Mouse (Mus musculus) bone marrow, adult 2 months (tissue): ENCODE results near the gene Tmf1.

Experiments
- CTCF ChIP-seq: fragments of 200-500 bp; IDR thresholded peaks from 2 replicates; pipeline ENCODE4 v1.5.1; 2011; ENCODE audit warnings: low read length, control low read depth; ENCODE audit not compliant: control insufficient read depth, insufficient read depth
- POLR2A ChIP-seq: fragments of 200-500 bp; IDR thresholded peaks from 2 replicates; pipeline ENCODE4 v1.6.1; 2011; ENCODE audit warnings: low read depth, mild to moderate bottlenecking, control low read depth, low read length, borderline replicate concordance; ENCODE audit not compliant: control insufficient read depth

DNA sequence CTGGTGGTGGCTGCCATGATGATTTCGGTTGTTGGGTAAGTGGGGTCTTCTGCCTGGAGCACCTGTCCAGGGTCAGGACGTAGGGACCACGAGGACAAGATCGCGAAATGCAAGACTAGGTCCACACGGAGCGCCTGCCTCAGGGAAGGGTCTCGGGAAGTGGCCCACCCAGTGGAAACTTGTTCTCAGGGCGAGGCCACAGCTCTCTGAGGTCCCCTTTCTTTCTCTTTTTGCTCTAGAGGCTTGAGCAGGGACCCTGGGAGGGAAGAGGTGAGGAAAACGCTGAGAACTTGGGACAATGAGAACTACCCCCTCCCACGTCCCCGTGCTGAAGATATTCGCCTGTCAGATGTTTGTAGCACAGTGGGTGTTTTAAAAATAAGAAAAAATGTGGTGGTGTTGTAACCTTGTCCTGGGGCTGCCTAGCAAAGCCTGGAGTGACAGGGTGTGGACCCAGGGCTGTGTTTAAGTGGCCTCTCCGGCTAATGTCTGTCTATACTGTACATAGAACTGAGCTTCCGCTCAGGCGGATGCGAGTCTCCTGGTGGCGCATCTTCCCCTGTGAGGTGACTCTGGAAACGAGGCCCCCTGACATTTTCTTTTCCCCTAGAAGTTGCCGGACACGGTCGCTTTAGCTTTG lies 32.2 kb upstream of the Tmf1 start:
- TF ChIP-seq CTCF: no peak
- TF ChIP-seq POLR2A: no peak
